In the genomic region with DNA sequence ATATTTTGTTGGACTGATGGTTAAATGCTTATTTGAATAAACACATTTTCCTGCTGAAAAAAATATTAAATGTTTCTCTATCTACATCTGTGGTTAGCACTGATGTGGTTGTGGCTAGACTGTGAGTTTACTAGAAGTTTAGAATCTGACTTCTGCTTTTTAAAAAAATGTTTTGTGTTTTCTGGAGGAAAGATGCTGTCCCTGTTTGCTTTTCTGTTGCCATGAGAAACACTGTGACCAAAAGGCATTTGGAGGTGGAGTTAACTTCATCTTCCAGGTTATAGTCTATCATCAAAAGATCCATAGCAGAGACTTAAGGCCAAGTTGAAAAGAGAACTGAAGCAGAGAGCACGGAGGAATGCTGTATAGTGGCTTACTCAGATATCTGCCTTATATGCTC, we compare ENCODE assay signal across 24 mouse cellular contexts.
DNase-seq lines count a peak whose midpoint lies in the region; ATAC-seq lines count a peak whose summit lies in the region.
"Had no signal": no experiment of that assay in that cellular context is flagged by ENCODE, and none has a peak within 500 bp of the region (broad histone marks: within the 10 kb centered on the region; RNA-seq: fewer than 3 reads in every experiment).

No protein-coding gene starts in this region.

- no peak overlapping the region for H3K4me3 ChIP-seq in forebrain, embryonic 10.5 days
- H3K4me3 ChIP-seq: embryonic facial prominence, embryonic 10.5 days; embryonic facial prominence, embryonic 12.5 days; forebrain, embryonic 12.5 days had no signal

- H3K36me3 ChIP-seq in forebrain, embryonic 10.5 days (replicated peaks) = no peaks in the 10 kb centered on the region
- H3K36me3 ChIP-seq: embryonic facial prominence, embryonic 10.5 days; embryonic facial prominence, embryonic 12.5 days; forebrain, embryonic 12.5 days; G1E had no signal

- H3K4me1 ChIP-seq in forebrain, embryonic 10.5 days = no peaks in the 10 kb centered on the region
- H3K4me1 ChIP-seq: embryonic facial prominence, embryonic 12.5 days; forebrain, embryonic 12.5 days had no signal

- no peaks in the 10 kb centered on the region for H3K27me3 ChIP-seq in forebrain, embryonic 10.5 days (ENCODE audit: poor library complexity, severe bottlenecking)
- H3K27me3 ChIP-seq: CH12.LX; embryonic facial prominence, embryonic 12.5 days; forebrain, embryonic 12.5 days had no signal

- H3K9me3 ChIP-seq in forebrain, embryonic 10.5 days = no peaks in the 10 kb centered on the region
- H3K9me3 ChIP-seq: embryonic facial prominence, embryonic 10.5 days; embryonic facial prominence, embryonic 12.5 days; forebrain, embryonic 12.5 days had no signal

- WGBS in forebrain, embryonic 10.5 days = 91% methylated on average over 1 of the region's 1 CpGs

- peak; percentile 66 for ATAC-seq in granulocyte monocyte progenitor cell, adult 5-6 weeks (replicated peaks; ENCODE audit: poor library complexity, severe bottlenecking)
- ATAC-seq in megakaryocyte progenitor cell, adult 5-6 weeks (replicated peaks; ENCODE audit: poor library complexity) = peak; percentile 54; the same call in 1 of the 2 replicates
- ATAC-seq: CD4-positive, CD25-positive, alpha-beta regulatory T cell, adult 4 months; forebrain, embryonic 14.5 days; forebrain, embryonic 16.5 days had no signal

- peak; percentile 1 for DNase-seq in c-Kit-positive CD71-negative TER-119-negative erythroid progenitor cells, embryonic 14.5 days (ENCODE audit: low read depth)
- no peak for DNase-seq in forebrain, embryonic 10.5 days (ENCODE audit: extremely low spot score, low spot score)
- no peak for DNase-seq in lung, adult 18-20 months
- DNase-seq in Muller cell, postnatal 12 days (ENCODE audit: inconsistent ontology term) = no peak
- DNase-seq: adrenal gland, adult 2 months; adrenal gland, postnatal 10 days; adrenal gland, postnatal 36 days; B cell, adult 2 months; cerebellum, adult 11 months; cerebellum, adult 18-20 months; cerebellum, adult 8-10 months; cerebellum, adult 9-11 months; cerebellum, postnatal 14 days; cerebellum, postnatal 36 days had no signal

- H3K27ac ChIP-seq in forebrain, embryonic 10.5 days = no peak overlapping the region
- H3K27ac ChIP-seq: embryonic facial prominence, embryonic 10.5 days; embryonic facial prominence, embryonic 12.5 days; forebrain, embryonic 12.5 days had no signal
